Comparison of ENCODE assay signal across 10 mouse cellular contexts in the genomic region with DNA sequence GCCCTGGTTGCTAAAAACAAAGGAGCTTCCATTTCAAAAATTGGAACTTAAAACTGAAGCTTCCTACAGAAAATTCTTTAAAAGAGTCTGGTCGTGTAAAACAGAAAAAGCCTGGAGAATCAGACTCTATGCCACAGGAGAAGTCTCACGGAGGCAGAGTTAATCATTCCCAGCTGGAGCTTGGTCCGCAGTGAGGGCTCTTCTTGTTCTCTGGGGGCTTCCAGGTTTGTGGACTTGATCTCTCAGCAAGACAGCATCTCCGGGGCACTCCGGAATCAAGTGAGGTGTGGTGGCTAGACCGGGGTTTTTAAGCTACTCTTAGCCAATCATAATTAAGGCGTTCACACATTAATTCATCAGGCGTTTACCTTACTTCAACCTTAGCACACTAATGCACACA. TPM values are rescaled to one million over a fixed set of nuclear protein-coding genes. Genes with fewer than 3 reads are reported as not detected.
DNase-seq lines count a peak whose midpoint lies in the region; ATAC-seq and TF ChIP-seq lines count a peak whose summit lies in the region.
"Had no signal": no experiment of that assay in that cellular context is flagged by ENCODE, and none has a peak within 500 bp of the region (broad histone marks: within the 10 kb centered on the region; RNA-seq: fewer than 3 reads in every experiment).

No protein-coding gene starts in this region.

- H3K4me1 ChIP-seq in heart, embryonic 14.5 days (ENCODE audit: control insufficient read depth in 2 of 2, insufficient read depth in 2 of 2, low read length in 2 of 2): no peaks in the 10 kb centered on the region
- H3K4me1 ChIP-seq in E14TG2a.4 (replicated peaks; ENCODE audit: low read depth, low read length): peaks cover 20% of the 10 kb centered on the region
- no peaks in the 10 kb centered on the region for H3K4me1 ChIP-seq in forebrain, embryonic 12.5 days
- H3K4me1 ChIP-seq in limb, embryonic 13.5 days: 0 out of 2 replicates have a peak, but pooled peaks cover 3% of the 10 kb centered on the region
- H3K4me1 ChIP-seq: heart, embryonic 10.5 days had no signal

- no peak for TF ChIP-seq CTCF in E14TG2a.4 (conservative IDR thresholded peaks at IDR 0.05; ENCODE audit: low read length)

- WGBS in heart, embryonic 14.5 days: 39% methylated on average over 8 of the region's 8 CpGs
- WGBS in forebrain, embryonic 12.5 days: 46% methylated on average over 8 of the region's 8 CpGs
- WGBS in limb, embryonic 13.5 days: 22% methylated on average over 8 of the region's 8 CpGs

- H3K9ac ChIP-seq in heart, embryonic 14.5 days (ENCODE audit: low read length): no peak overlapping the region
- no peak overlapping the region for H3K9ac ChIP-seq in forebrain, embryonic 12.5 days
- no peak overlapping the region for H3K9ac ChIP-seq in limb, embryonic 13.5 days

- H3K9me3 ChIP-seq in heart, embryonic 14.5 days (ENCODE audit: control insufficient read depth, low read length): no peaks in the 10 kb centered on the region
- H3K9me3 ChIP-seq in E14TG2a.4 (ENCODE audit: low read length): no peaks in the 10 kb centered on the region
- H3K9me3 ChIP-seq in forebrain, embryonic 12.5 days: no peaks in the 10 kb centered on the region
- H3K9me3 ChIP-seq in limb, embryonic 13.5 days: no peaks in the 10 kb centered on the region
- H3K9me3 ChIP-seq: heart, embryonic 10.5 days had no signal

- DNase-seq in heart, adult 9 months (ENCODE audit: low spot score in 2 of 2): no peak
- no peak for DNase-seq in layer of hippocampus, adult 8-10 months (ENCODE audit: low spot score in 2 of 2)
- no peak for DNase-seq in frontal cortex, postnatal 25 days (ENCODE audit: low spot score in 2 of 2)
- DNase-seq: adrenal gland, postnatal 36 days had no signal

- no peak for ATAC-seq in heart, embryonic 14.5 days (ENCODE audit: insufficient number of reproducible peaks, insufficient read depth, low FRiP score, low read depth)
- ATAC-seq in forebrain, embryonic 12.5 days (ENCODE audit: low FRiP score): no peak
- no peak for ATAC-seq in limb, embryonic 13.5 days (ENCODE audit: low FRiP score, low read depth)
- no peak for ATAC-seq in erythroblast, adult 5-6 weeks (replicated peaks; ENCODE audit: low FRiP score, poor library complexity, severe bottlenecking)

- no peak overlapping the region for H3K27ac ChIP-seq in heart, embryonic 14.5 days (replicated peaks in 1 of 2; ENCODE audit: control insufficient read depth in 1 of 2, insufficient read depth in 1 of 2, low read depth in 2 of 2, low read length in 2 of 2)
- no peak overlapping the region for H3K27ac ChIP-seq in forebrain, embryonic 12.5 days
- no peak overlapping the region for H3K27ac ChIP-seq in limb, embryonic 13.5 days
- H3K27ac ChIP-seq: heart, embryonic 10.5 days had no signal

- H3K4me3 ChIP-seq in heart, embryonic 14.5 days (ENCODE audit: control insufficient read depth in 1 of 2, insufficient read depth in 1 of 2, low read depth in 1 of 2, low read length in 2 of 2): no peak overlapping the region
- H3K4me3 ChIP-seq in E14TG2a.4 (replicated peaks; ENCODE audit: low read length): peak overlapping the region; percentile 37; the same call in 1 of the 2 replicates
- H3K4me3 ChIP-seq in forebrain, embryonic 12.5 days (replicated peaks): no peak overlapping the region
- H3K4me3 ChIP-seq in limb, embryonic 13.5 days: peak overlapping the region; percentile 18; the same call in 1 of the 2 replicates

- no peaks in the 10 kb centered on the region for H3K27me3 ChIP-seq in heart, embryonic 14.5 days (ENCODE audit: control insufficient read depth, insufficient read depth, low read length)
- 0 out of 2 replicates have a peak, but pooled peaks cover 6% of the 10 kb centered on the region for H3K27me3 ChIP-seq in E14TG2a.4 (ENCODE audit: insufficient read depth, low read length)
- H3K27me3 ChIP-seq in forebrain, embryonic 12.5 days: no peaks in the 10 kb centered on the region
- H3K27me3 ChIP-seq in limb, embryonic 13.5 days: no peaks in the 10 kb centered on the region

- H3K4me2 ChIP-seq in heart, embryonic 14.5 days (ENCODE audit: low read length): peak overlapping the region; percentile 36; the same call in 1 of the 2 replicates
- peak overlapping the region; percentile 21; the same call in 1 of the 2 replicates for H3K4me2 ChIP-seq in forebrain, embryonic 12.5 days
- peak overlapping the region; percentile 48 for H3K4me2 ChIP-seq in limb, embryonic 13.5 days (replicated peaks)

- no peaks in the 10 kb centered on the region for H3K36me3 ChIP-seq in heart, embryonic 14.5 days (ENCODE audit: control insufficient read depth, insufficient read depth, low read length)
- no peaks in the 10 kb centered on the region for H3K36me3 ChIP-seq in E14TG2a.4 (ENCODE audit: insufficient read depth, low read length)
- no peaks in the 10 kb centered on the region for H3K36me3 ChIP-seq in forebrain, embryonic 12.5 days (replicated peaks)
- no peaks in the 10 kb centered on the region for H3K36me3 ChIP-seq in limb, embryonic 13.5 days
- H3K36me3 ChIP-seq: heart, embryonic 10.5 days had no signal

RNA-seq across cellular contexts. Expression of a gene that starts 32.6 kb away (rescaled TPM):
- 9.6 and 10.6 TPM in 2 replicates for polyA plus RNA-seq in heart, embryonic 14.5 days (2014; fragmentation: Nextera tagmentation; extraction: Ambion mirVana)
- 28.7 and 30.5 TPM in 2 replicates for polyA plus RNA-seq in forebrain, embryonic 12.5 days (2016; fragmentation: Nextera tagmentation; extraction: Ambion mirVana)
- 17.9 and 20.3 TPM in 2 replicates for polyA plus RNA-seq in limb, embryonic 13.5 days (2015; fragmentation: Nextera tagmentation; extraction: Ambion mirVana)
- total RNA-seq in layer of hippocampus, adult 8-10 months (2022): 10 to 100 TPM; 19.0 to 24.0 (median 21.4) TPM
- 11.7 and 21.1 TPM in 2 replicates for total RNA-seq in erythroblast, adult 5-6 weeks (2015; ENCODE audit: low replicate concordance)
- 12.4 and 12.5 TPM in 2 replicates for total RNA-seq in erythroblast, adult 5-6 weeks (2017; ENCODE audit: low replicate concordance)

Comparison
In these comparisons a context has a peak if more than half of its experiments do, and no peak if none do; other contexts are left out.
1. H3K4me3 ChIP-seq: peak in E14TG2a.4 (single experiment) and limb, embryonic 13.5 days (single experiment); none in heart, embryonic 14.5 days (0 of 2) and forebrain, embryonic 12.5 days (single experiment).
2. Peak in every context shown above with its lines, with median percentiles within 50 percentile points of each other: H3K4me2 ChIP-seq.